Mouse (Mus musculus): ENCODE data around the gene Atad1. TPM values are rescaled to one million over a fixed set of nuclear protein-coding genes. Genes with fewer than 3 reads are reported as not detected.

The Atad1 gene
- polyA plus RNA-seq, 1 experiment: 58.3 TPM

- peak overlapping the region; percentile 99 for H3K27ac ChIP-seq (replicated peaks; ENCODE audit: low read depth, low read length)
- H3K4me1 ChIP-seq (ENCODE audit: control insufficient read depth, insufficient read depth, insufficient read length, low read length): no peaks in the 10 kb centered on the region
- peak overlapping the region; percentile 88 for H3K4me3 ChIP-seq (ENCODE audit: insufficient read depth, low read depth, low read length)
Observed at GRCm38 (mm10) chr19:32755792-32756635, 16.4 kb upstream of the Atad1 start.

GRCm38 (mm10) chr19:32755104-32755791 is 15.7 kb upstream of the Atad1 start:
- peak overlapping the region; percentile 99; the same call in 1 of the 2 replicates for H3K27ac ChIP-seq (replicated peaks; ENCODE audit: low read depth, low read length)
- H3K4me1 ChIP-seq (ENCODE audit: control insufficient read depth, insufficient read depth, insufficient read length, low read length): no peaks in the 10 kb centered on the region
- H3K4me3 ChIP-seq (ENCODE audit: insufficient read depth, low read depth, low read length): peak overlapping the region; percentile 88

- Histone ChIP-seq H3K27ac (replicated peaks; ENCODE audit: low read depth, low read length) (no peak overlapping the region), H3K4me3 (ENCODE audit: insufficient read depth, low read depth, low read length) (no peak overlapping the region), H3K4me1 (ENCODE audit: control insufficient read depth, insufficient read depth, insufficient read length, low read length) (no peaks in the 10 kb centered on the region)
Observed at GRCm38 (mm10) chr19:32754188-32755000, 14.8 kb upstream of the Atad1 start.

- H3K4me1 ChIP-seq (ENCODE audit: control insufficient read depth, insufficient read depth, insufficient read length, low read length): no peaks in the 10 kb centered on the region
- no peak overlapping the region for H3K4me3 ChIP-seq (ENCODE audit: insufficient read depth, low read depth, low read length)
- H3K27ac ChIP-seq (replicated peaks; ENCODE audit: low read depth, low read length): no peak overlapping the region
Observed at GRCm38 (mm10) chr19:32753386-32753785, 13.8 kb upstream of the Atad1 start.

- H3K4me3 ChIP-seq (ENCODE audit: insufficient read depth, low read depth, low read length): no peak overlapping the region
- H3K4me1 ChIP-seq (ENCODE audit: control insufficient read depth, insufficient read depth, insufficient read length, low read length): no peaks in the 10 kb centered on the region
- no peak overlapping the region for H3K27ac ChIP-seq (replicated peaks; ENCODE audit: low read depth, low read length)
Observed at GRCm38 (mm10) chr19:32752357-32752756, 12.8 kb upstream of the Atad1 start.

- no peak overlapping the region for H3K27ac ChIP-seq (replicated peaks; ENCODE audit: low read depth, low read length)
Observed at GRCm38 (mm10) chr19:32749425-32749824, 9.8 kb upstream of the Atad1 start.

GRCm38 (mm10) chr19:32740641-32741345 is 1.2 kb upstream of the Atad1 start:
- Histone ChIP-seq H3K4me1 (ENCODE audit: control insufficient read depth, insufficient read depth, insufficient read length, low read length) (peaks cover 5% of the 10 kb centered on the region; the same call in 1 of the 2 replicates), H3K4me3 (ENCODE audit: insufficient read depth, low read depth, low read length) (no peak overlapping the region), H3K27ac (replicated peaks; ENCODE audit: low read depth, low read length) (no peak overlapping the region)

More at GRCm38 (mm10) chr19:32749425-32749824, 9.8 kb upstream of the Atad1 start:
- Histone ChIP-seq H3K4me3 (ENCODE audit: insufficient read depth, low read depth, low read length) (no peak overlapping the region), H3K4me1 (ENCODE audit: control insufficient read depth, insufficient read depth, insufficient read length, low read length) (no peaks in the 10 kb centered on the region)

- Histone ChIP-seq H3K4me1 (ENCODE audit: control insufficient read depth, insufficient read depth, insufficient read length, low read length) (peaks cover 5% of the 10 kb centered on the region; the same call in 1 of the 2 replicates), H3K27ac (replicated peaks; ENCODE audit: low read depth, low read length) (peak overlapping the region; percentile 34; the same call in 1 of the 2 replicates), H3K4me3 (ENCODE audit: insufficient read depth, low read depth, low read length) (no peak overlapping the region)
Observed at GRCm38 (mm10) chr19:32737844-32738243, 1.7 kb downstream of the Atad1 start.

- no peak overlapping the region for H3K27ac ChIP-seq (replicated peaks; ENCODE audit: low read depth, low read length)
- no peak overlapping the region for H3K4me3 ChIP-seq (ENCODE audit: insufficient read depth, low read depth, low read length)
- peaks cover 3% of the 10 kb centered on the region; the same call in 1 of the 2 replicates for H3K4me1 ChIP-seq (ENCODE audit: control insufficient read depth, insufficient read depth, insufficient read length, low read length)
Observed at GRCm38 (mm10) chr19:32732922-32733321, 6.7 kb downstream of the Atad1 start.

- Histone ChIP-seq H3K27ac (replicated peaks; ENCODE audit: low read depth, low read length) (no peak overlapping the region), H3K4me1 (ENCODE audit: control insufficient read depth, insufficient read depth, insufficient read length, low read length) (no peaks in the 10 kb centered on the region), H3K4me3 (ENCODE audit: insufficient read depth, low read depth, low read length) (no peak overlapping the region)
Observed at GRCm38 (mm10) chr19:32729785-32730184, 9.8 kb downstream of the Atad1 start.

- Histone ChIP-seq H3K27ac (replicated peaks; ENCODE audit: low read depth, low read length) (no peak overlapping the region), H3K4me3 (ENCODE audit: insufficient read depth, low read depth, low read length) (no peak overlapping the region), H3K4me1 (ENCODE audit: control insufficient read depth, insufficient read depth, insufficient read length, low read length) (no peaks in the 10 kb centered on the region)
Observed at GRCm38 (mm10) chr19:32726451-32727325, 12.9 kb downstream of the Atad1 start.

- Histone ChIP-seq H3K4me1 (ENCODE audit: control insufficient read depth, insufficient read depth, insufficient read length, low read length) (no peaks in the 10 kb centered on the region), H3K27ac (replicated peaks; ENCODE audit: low read depth, low read length) (no peak overlapping the region), H3K4me3 (ENCODE audit: insufficient read depth, low read depth, low read length) (no peak overlapping the region)
Observed at GRCm38 (mm10) chr19:32723817-32724216, 15.8 kb downstream of the Atad1 start.

- Histone ChIP-seq H3K4me1 (ENCODE audit: control insufficient read depth, insufficient read depth, insufficient read length, low read length) (no peaks in the 10 kb centered on the region), H3K4me3 (ENCODE audit: insufficient read depth, low read depth, low read length) (no peak overlapping the region), H3K27ac (replicated peaks; ENCODE audit: low read depth, low read length) (no peak overlapping the region)
Observed at GRCm38 (mm10) chr19:32720319-32720718, 19.3 kb downstream of the Atad1 start.

GRCm38 (mm10) chr19:32717590-32717989 is 22.0 kb downstream of the Atad1 start:
- no peaks in the 10 kb centered on the region for H3K4me1 ChIP-seq (ENCODE audit: control insufficient read depth, insufficient read depth, insufficient read length, low read length)
- no peak overlapping the region for H3K4me3 ChIP-seq (ENCODE audit: insufficient read depth, low read depth, low read length)
- H3K27ac ChIP-seq (replicated peaks; ENCODE audit: low read depth, low read length): no peak overlapping the region
